Mouse (Mus musculus): ENCODE measurements at regions not wholly inside any gene's neighbourhood (a gene's known extent, or its start where the extent isn't known, plus 50 kb on each side); places are given as distances from the start of the nearest gene placed in this dataset.
A peak's percentile ranks its signal among the peaks of the same experiment; 100 is the strongest.

DNA sequence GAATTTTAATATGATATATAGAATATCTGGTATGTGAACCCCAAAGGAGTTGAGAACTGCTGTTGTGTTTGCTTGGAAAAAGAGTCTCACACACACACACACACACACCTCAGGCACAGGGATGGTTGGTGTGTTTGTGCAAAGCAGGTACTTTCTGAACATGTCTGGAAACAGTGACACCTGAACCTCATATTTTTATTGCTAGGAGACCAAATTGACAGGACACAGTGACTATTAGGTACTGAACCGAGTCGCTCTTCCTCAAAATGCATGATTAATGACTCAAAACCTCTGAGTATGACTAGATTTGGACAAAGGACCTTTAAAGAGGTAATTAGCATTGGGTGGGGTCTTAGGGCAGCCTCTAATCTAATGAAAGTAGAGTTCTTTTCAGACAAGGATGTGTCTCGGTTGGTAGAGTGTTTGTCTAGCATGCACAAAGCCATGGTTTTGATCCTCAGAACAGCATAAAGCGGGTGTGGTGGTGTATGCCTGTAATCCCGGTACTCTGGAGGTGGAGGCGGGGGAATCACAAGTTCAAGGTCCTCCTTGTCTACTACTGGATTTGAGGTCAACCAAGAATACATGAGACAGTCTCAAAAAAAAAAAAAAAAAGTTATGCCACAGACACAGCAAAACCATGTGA is 191.0 kb upstream of the Map3k1 start:
- no peak for DNase-seq
- intact Hi-C loops (cut with DNase I), result no loop called here

- intact Hi-C loops (cut with DNase I), result no loop called here
- no peak for DNase-seq
These were observed 191.5 kb upstream of the Map3k1 start for GRCm38 (mm10) chr13:112000293-112000665.

- intact Hi-C loops (cut with DNase I), result no loop called here
- no peak for DNase-seq
These were observed 191.9 kb upstream of the Map3k1 start for GRCm38 (mm10) chr13:112000696-112001095.

DNA sequence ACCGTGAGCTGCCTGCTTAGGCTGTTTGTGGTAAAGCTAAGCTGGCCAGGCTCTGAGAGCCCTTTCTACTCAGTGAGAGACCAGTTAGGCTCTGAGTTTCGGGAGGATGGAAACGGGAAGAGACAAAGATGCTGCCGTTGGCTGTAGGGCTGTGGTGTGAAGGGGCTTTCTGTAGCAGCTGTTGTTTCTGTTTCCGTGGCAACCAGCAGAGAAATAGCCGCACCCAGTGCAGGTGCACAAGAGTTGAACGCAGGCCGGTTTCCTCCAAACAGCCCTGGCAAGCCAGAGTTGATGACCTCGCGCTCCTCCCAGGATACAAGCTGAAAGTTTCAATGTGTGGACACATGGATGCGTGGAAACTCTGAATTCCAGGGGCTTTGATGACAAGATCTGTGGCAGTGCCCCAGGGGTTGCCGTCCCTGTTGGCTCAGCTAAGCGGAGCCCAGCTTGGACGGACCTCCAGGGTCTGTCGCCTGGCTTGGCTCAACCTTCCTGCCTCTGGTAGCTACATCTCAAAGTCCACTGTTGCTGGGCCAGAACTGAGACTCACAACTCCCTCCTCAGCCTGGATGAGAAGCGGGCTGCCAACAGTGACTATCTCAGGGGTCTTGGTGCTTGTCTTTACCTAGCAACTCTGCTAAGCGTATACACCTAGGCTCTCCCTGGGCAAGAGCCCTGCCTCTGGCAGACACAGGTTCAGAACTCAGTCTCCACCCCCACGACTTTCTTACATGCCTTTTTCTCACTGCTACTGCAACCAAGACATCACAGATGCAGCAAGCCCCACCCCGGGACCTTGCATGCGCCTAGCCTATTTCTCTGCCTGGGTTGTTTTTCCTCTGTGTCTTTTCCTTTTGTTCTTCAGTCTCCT is 192.6 kb upstream of the Map3k1 start:
- peak; percentile 73 for DNase-seq
- intact Hi-C loops (cut with DNase I), result no loop called here

DNA sequence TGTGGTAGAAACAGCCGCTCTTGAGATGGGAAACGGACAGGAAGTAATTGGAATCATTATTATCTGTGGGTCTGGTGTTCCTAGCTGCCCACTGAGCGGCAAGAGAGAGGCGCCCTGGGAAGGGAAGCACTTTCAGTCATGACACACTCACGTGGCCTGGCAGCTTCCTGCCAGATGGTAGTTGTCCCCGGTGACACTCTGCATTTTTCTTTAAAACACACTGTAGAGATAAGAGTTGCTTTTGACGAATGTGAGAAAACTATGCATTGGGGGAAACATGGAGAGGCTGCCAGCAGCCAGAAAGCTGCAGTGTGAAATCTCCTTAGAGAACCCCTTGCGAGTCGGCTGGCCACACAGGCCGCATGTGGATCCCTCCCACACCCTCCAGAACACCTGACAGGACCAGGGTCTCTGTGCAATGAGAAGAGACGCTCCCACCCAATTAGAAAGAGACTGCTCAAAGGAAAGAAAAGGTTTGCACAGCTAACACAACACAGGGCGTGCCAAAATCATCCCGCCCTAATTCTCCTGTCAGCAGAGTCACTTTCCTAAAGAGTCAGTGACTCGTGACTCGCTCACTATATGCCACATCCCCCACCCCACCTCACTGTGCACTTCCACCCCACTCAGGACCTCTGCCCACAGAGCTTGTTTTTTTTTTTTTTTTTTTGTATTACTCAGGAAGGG is 194.0 kb upstream of the Map3k1 start:
- intact Hi-C loops (cut with DNase I), result no loop called here

GRCm38 (mm10) chr13:112003445-112003844 is 194.7 kb upstream of the Map3k1 start:
- intact Hi-C loops (cut with DNase I), result no loop called here

More for the DNA sequence above, 194.0 kb upstream of the Map3k1 start:
- DNase-seq, result peak; percentile 39

GRCm38 (mm10) chr13:112004126-112004525 is 195.3 kb upstream of the Map3k1 start:
- intact Hi-C loops (cut with DNase I), result no loop called here
- DNase-seq, result no peak

More at GRCm38 (mm10) chr13:112003445-112003844, 194.7 kb upstream of the Map3k1 start:
- no peak for DNase-seq

- DNase-seq, result no peak
- intact Hi-C loops (cut with DNase I), result no loop called here
These were observed 196.6 kb upstream of the Map3k1 start for GRCm38 (mm10) chr13:112005421-112005820.

- intact Hi-C loops (cut with DNase I), result no loop called here
- DNase-seq, result no peak
These were observed 200.0 kb upstream of the Map3k1 start for GRCm38 (mm10) chr13:112008806-112009205.

GRCm38 (mm10) chr13:112009288-112009687 is 200.5 kb upstream of the Map3k1 start:
- DNase-seq, result no peak
- intact Hi-C loops (cut with DNase I), result no loop called here

GRCm38 (mm10) chr13:112010464-112010863 is 201.7 kb upstream of the Map3k1 start:
- intact Hi-C loops (cut with DNase I), result no loop called here

GRCm38 (mm10) chr13:112012640-112013039 is 203.8 kb upstream of the Map3k1 start:
- no peak for DNase-seq
- intact Hi-C loops (cut with DNase I), result no loop called here

More at GRCm38 (mm10) chr13:112010464-112010863, 201.7 kb upstream of the Map3k1 start:
- no peak for DNase-seq

- intact Hi-C loops (cut with DNase I), result no loop called here
- DNase-seq, result peak; percentile 47
These were observed 206.3 kb upstream of the Map3k1 start for GRCm38 (mm10) chr13:112015083-112015482.

- intact Hi-C loops (cut with DNase I), result no loop called here
- no peak for DNase-seq
These were observed 207.5 kb upstream of the Map3k1 start for GRCm38 (mm10) chr13:112016280-112016679.

- DNase-seq, result no peak
- intact Hi-C loops (cut with DNase I), result no loop called here
These were observed 209.9 kb upstream of the Map3k1 start for GRCm38 (mm10) chr13:112018497-112019281.

DNA sequence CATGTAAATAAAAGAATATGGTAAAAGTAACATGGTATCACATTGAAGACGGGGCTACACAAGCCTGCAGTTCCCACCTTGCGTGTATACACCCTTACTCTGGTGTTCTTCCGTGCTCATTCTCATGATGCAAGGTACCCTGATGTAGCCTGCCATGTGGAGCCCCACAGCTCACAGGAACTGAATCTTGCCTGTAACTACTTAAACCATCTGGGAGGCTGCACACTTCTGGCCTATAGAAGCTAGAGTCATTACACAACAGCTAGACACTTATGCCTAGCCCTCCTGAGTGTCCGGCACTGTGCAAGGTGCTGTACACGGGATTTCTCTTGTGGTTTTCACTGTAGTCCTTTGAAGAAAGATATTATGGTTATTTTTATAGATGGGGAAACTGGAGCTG is 210.8 kb upstream of the Map3k1 start:
- intact Hi-C loops (cut with DNase I), result no loop called here
- no peak for DNase-seq

GRCm38 (mm10) chr13:112023171-112023570 is 214.4 kb upstream of the Map3k1 start:
- intact Hi-C loops (cut with DNase I), result no loop called here
- no peak for DNase-seq

- no peak for DNase-seq
- intact Hi-C loops (cut with DNase I), result no loop called here
These were observed 216.1 kb upstream of the Map3k1 start for GRCm38 (mm10) chr13:112024667-112025585.

DNA sequence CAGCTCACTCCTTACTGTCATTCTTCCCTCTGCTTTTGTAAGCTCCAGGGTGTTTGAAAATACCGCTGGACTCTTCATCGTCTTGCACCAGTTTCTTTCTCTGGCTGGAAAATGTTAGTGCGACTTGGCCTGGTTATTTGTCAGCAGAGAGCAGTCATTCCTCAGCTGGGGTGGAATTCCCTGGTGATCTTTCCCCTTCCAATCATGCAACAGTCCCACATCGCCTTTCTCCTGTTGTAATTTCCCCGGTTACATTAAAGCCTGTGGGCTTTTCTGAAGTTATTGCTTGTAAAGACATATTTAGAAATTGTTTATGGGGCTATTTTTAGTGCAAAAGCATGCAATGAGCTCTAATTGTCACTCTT is 216.8 kb upstream of the Map3k1 start:
- no peak for DNase-seq
- intact Hi-C loops (cut with DNase I), result no loop called here

DNA sequence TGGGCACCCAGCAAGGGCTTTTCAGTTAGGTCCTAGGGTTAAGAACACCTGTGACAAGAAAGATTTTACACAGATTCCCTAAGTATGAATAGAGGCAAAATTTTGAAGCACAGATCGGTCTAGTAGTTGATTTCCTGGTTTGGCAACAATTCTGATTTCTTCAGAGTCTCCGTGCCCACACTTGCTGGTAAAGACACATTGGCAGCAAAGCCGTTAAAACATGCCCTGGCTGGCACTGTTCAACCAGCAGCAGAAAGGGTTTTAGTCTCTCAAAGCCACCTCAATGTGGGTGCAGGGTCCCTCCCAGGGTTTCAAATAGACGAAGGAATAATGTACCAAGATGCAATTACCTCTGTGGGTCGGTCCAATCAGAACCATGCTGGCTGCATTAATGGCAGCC is 218.9 kb upstream of the Map3k1 start:
- intact Hi-C loops (cut with DNase I), result no loop called here
- DNase-seq, result no peak

All from left cerebral cortex, postnatal 4 days (tissue).